Mouse (Mus musculus) ES-E14 (cell line): Measurements from ENCODE around the gene Clec1b.

Experiments
- CHD2 ChIP-seq: IDR thresholded peaks from 2 replicates; pipeline ENCODE4 v1.6.1; 2014; ENCODE audit warnings: mild to moderate bottlenecking, low read depth, low read length, inconsistent platforms
- HCFC1 ChIP-seq: IDR thresholded peaks from 2 replicates; pipeline ENCODE4 v1.6.1; 2012; ENCODE audit warnings: low read length, inconsistent platforms, borderline replicate concordance; ENCODE audit not compliant: insufficient read depth
- ZC3H11A ChIP-seq: IDR thresholded peaks from 2 replicates; pipeline ENCODE4 v1.6.1; 2012; ENCODE audit warnings: low read depth, mild to moderate bottlenecking, inconsistent platforms, low read length, borderline replicate concordance

DNA sequence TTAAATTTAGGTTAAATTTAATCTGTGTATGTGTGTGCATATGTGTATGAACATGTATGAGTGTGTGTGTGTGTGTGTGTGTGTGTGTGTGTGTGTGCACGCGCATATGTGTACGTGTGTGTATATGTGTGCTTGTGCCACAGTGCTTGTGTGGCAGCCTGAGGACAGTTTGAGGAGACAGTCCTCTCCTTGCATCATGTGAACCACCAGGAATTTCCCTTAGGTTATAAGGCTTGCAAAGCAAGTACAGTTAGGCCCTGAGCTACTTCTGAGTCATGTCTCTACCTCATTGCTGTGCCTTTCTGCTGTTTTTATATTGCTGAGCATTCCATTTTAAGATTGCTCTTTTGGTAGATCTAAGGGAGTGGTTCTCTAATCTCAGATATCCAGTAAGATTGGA lies 46.0 kb upstream of the Clec1b start:
- TF ChIP-seq CHD2 (no peak), ZC3H11A (no peak), HCFC1 (no peak)
